Mouse (Mus musculus) olfactory bulb, adult 2 months (tissue): ENCODE measurements around the gene Gm10518.

Source experiments
- CTCF ChIP-seq: fragments of 200-500 bp; IDR thresholded peaks from 2 replicates; pipeline ENCODE4 v1.5.1; 2012; ENCODE audit warnings: low read depth, mild to moderate bottlenecking, low read length, moderate library complexity; ENCODE audit not compliant: insufficient read depth
- POLR2A ChIP-seq: fragments of 200-500 bp; IDR thresholded peaks from 2 replicates; pipeline ENCODE4 v1.6.1; 2012; ENCODE audit warnings: mild to moderate bottlenecking, low read depth, low read length, moderate library complexity; ENCODE audit not compliant: insufficient read depth

DNA sequence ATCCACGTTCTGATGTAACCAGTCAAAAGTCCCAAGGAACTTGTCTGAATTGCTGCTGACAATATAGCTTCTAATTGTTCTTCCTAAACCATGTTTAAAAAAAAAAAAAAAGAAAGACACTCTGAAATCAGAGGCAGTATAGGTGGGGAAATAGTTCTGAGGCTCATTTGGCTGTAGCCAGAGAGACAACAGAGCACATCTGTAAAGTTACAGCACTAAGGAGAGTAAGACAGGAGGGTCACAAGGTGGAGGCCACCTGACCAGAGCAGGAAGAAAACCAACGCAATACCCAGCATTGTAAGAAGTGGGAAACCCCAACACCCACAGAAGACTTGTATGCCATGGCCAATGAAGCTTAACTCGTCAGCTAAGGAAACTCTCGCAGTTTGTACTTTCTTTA, 19.1 kb upstream of the Gm10518 start:
- TF ChIP-seq CTCF (no peak), POLR2A (no peak)
